Comparison of ENCODE assay signal across 12 mouse cellular contexts in the genomic region with DNA sequence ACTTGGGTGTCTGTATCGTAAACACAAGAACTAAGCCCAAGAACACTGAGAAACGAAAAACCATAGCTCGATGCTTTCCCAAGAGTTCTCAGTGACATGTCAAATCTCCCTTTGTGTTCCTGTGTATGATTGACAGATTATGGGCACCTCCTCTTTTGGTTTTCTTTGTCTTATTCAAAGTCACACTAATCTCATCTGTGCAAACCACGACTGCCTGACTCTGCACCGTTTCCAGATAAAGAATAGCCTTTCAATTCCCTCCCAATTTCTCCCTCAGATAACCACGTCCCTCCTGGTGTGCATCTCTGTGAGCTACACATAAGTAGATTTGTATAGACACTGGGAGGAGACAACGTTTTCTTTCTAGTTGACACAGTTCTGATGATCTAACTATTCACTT.
"Had no signal": no experiment of that assay in that cellular context is flagged by ENCODE, and none has a peak within 500 bp of the region (broad histone marks: within the 10 kb centered on the region; RNA-seq: fewer than 3 reads in every experiment).

No protein-coding gene starts in this region.

- ATAC-seq: intestine, embryonic 16.5 days; lung, postnatal 0 days had no signal

- H3K4me1 ChIP-seq: kidney, embryonic 15.5 days had no signal

- H3K4me3 ChIP-seq: kidney, embryonic 15.5 days; midbrain, embryonic 12.5 days had no signal

- H3K27me3 ChIP-seq: kidney, embryonic 15.5 days; midbrain, embryonic 12.5 days had no signal

- DNase-seq: kidney, adult 2 months; kidney, postnatal 14 days; left cerebral cortex, postnatal 4 days; lung, adult 2 months; lung, postnatal 36 days; right cerebral cortex, postnatal 14 days; thymus, postnatal 14 days had no signal

- H3K36me3 ChIP-seq: kidney, embryonic 15.5 days; midbrain, embryonic 12.5 days had no signal

- H3K9ac ChIP-seq: kidney, embryonic 15.5 days; midbrain, embryonic 12.5 days had no signal

- H3K27ac ChIP-seq: kidney, embryonic 15.5 days; midbrain, embryonic 12.5 days; stomach, postnatal 0 days had no signal

- H3K9me3 ChIP-seq: kidney, embryonic 15.5 days; midbrain, embryonic 12.5 days had no signal

- H3K4me2 ChIP-seq: kidney, embryonic 15.5 days; midbrain, embryonic 12.5 days had no signal
